Mouse (Mus musculus) forebrain, embryonic 10.5 days (tissue): ENCODE data around the gene Tnni2. TPM values are rescaled to one million over a fixed set of nuclear protein-coding genes. Genes with fewer than 3 reads are reported as not detected.
"Not testable (repeated sequence)": the region's sequence is repeated elsewhere in the genome, so short reads cannot be mapped to it uniquely, and the experiment has no call there.

Experiments used
- DNase-seq: peaks from one replicate; pipeline ENCODE4 v3.0.0-alpha.2; 2017; ENCODE audit warnings: low spot score; ENCODE audit errors: extremely low spot score
- H3K27ac ChIP-seq: fragments of 300-500 bp; sonication (generic); 2 replicates; pipeline ENCODE4 v1.5.1; 2016; ENCODE audit warnings: mild to moderate bottlenecking
- H3K27me3 ChIP-seq: fragments of 300-500 bp; sonication (generic); 2 replicates; pipeline ENCODE4 v1.6.1; 2016; ENCODE audit warnings: mild to moderate bottlenecking; ENCODE audit not compliant: poor library complexity, severe bottlenecking
- H3K36me3 ChIP-seq: fragments of 300-500 bp; sonication (generic); replicated peaks from 2 replicates; pipeline ENCODE4 v1.6.1; 2016; ENCODE audit warnings: mild to moderate bottlenecking, moderate library complexity
- H3K4me1 ChIP-seq: fragments of 300-500 bp; sonication (generic); 2 replicates; pipeline ENCODE4 v1.6.1; 2016
- H3K4me3 ChIP-seq: fragments of 300-500 bp; sonication (generic); 2 replicates; pipeline ENCODE4 v1.5.1; 2016; ENCODE audit warnings: mild to moderate bottlenecking, moderate library complexity
- H3K9me3 ChIP-seq: fragments of 300-500 bp; sonication (generic); 2 replicates; pipeline ENCODE4 v1.6.1; 2016; ENCODE audit warnings: mild to moderate bottlenecking, moderate library complexity
- WGBS: fragments of 180-500 bp; shearing (Covaris S2); methylation state at CpG from one replicate; pipeline ENCODE4 v1.1.7; 2016; 5-methylcytosine and 5-hydroxymethylcytosine counted together
- polyA plus RNA-seq: library from polyadenylated mRNA; unstranded; fragments of >200 nt; fragmentation: Nextera tagmentation; extraction: Ambion mirVana; gene quantifications from 2 replicates; pipeline ENCODE4 v1.2.1, GENCODE M21; 2016

Tnni2 gene
- polyA plus RNA-seq: 0.46 and 1.4 TPM in 2 replicates

DNA sequence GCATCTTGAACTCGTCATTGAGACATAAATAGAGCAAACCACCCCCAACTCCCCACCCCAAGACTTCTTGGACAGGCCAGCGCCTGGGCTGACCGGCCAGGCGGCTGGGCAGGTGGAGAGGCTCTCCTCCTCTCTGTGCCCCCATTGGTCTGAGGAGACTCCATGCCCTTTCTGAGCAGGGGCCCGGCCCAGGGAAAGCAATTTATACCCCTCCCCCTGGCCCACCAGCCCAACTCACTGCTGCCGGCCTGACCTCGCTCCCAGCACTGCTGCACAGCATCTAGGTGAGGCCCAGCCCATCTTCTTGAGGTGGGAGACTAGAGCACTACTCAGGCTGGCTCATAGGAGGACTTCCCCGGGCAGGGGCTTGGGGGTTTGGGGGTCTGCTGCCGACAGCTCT lies at the start of gene Tnni2:
TSS of gene Tnni2 (plus strand) at position 224 of the 400 bp plus-strand sequence.
- Histone ChIP-seq H3K4me1 (peaks cover 22% of the 10 kb centered on the region), H3K9me3 (no peaks in the 10 kb centered on the region), H3K27me3 (peaks cover 7% of the 10 kb centered on the region), H3K36me3 (no peaks in the 10 kb centered on the region), H3K4me3 (no peak within 1 kb of the TSS), H3K27ac (peak within 1 kb of the TSS; percentile 83)
- DNase-seq: no peak
- WGBS: 82% methylated on average over 9 of the region's 9 CpGs

DNA sequence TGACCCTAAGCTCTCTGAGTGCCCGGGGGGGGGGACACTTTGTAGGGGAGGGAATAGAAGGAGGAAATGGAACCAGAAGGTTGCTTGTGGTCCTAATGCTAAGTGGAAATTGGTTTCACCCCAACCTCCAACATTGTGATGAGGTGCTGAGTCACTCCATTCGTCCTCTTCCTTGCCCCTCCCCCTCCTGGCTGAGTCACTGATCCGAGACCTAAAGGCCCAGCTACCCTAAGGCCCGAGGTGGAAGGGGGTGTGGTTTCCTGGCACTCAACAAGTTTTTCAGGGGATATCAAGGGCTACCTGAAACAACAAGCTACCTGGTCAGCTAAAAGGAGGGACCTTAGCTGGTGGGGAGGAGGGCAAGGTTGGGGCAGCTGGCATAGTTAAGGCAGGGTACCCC lies 48.4 kb upstream of the Tnni2 start:
- no peak overlapping the region for H3K4me3 ChIP-seq
- H3K4me1 ChIP-seq: peaks cover 25% of the 10 kb centered on the region
- no peaks in the 10 kb centered on the region for H3K9me3 ChIP-seq
- H3K36me3 ChIP-seq: no peaks in the 10 kb centered on the region
- H3K27ac ChIP-seq: peak overlapping the region; percentile 40; the same call in 1 of the 2 replicates
- DNase-seq: no peak
- H3K27me3 ChIP-seq: peaks cover 33% of the 10 kb centered on the region
- WGBS: 31% methylated on average over 4 of the region's 4 CpGs

DNA sequence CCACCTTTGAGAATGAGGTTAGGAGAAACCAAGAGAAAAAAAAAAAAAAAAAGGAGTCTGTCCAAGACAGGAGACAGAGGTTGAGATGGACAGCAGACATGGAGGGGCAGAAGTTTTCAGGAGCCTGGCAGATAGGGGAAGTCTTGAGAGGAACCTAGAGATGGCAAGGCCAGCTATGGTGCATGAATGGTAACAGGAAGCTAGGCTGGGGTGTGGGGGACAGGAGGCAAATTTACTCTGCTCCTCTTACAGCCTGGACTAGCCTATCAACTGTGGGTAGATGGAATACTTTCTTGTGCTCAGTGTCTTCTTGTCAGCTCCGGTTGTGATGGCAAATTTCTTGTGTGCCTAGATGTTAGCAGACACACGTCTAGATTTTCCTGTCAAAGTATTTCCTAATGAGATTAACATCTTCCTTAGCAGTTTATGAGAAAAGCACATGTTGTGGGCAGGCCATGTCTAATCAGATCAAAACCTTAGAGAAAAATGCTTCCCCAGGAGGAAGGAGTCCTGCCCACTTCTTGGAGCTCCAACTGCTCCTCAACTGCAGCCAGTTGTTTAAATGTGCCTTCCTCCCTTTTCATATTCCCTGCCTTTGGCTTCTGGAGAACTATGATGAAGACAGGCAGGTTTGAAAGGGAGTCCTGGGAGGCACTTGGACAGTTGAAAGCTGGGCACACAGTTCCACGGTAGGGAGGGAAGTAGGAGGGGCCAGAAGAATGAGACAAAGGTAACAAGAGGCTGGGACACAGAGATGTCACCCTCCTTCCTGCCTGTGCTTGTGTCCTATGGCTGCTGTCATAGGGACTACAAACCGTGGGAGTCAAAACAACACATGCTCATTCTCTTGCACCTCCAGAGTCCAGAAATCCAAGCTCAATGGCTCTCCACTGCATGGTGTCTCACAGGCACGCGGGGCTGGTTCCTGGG lies 47.1 kb upstream of the Tnni2 start:
- H3K9me3 ChIP-seq: no peaks in the 10 kb centered on the region
- no peaks in the 10 kb centered on the region for H3K36me3 ChIP-seq
- peaks cover 46% of the 10 kb centered on the region for H3K27me3 ChIP-seq
- no peak overlapping the region for H3K4me3 ChIP-seq
- WGBS: 72% methylated on average over 6 of the region's 6 CpGs
- H3K4me1 ChIP-seq: peaks cover 26% of the 10 kb centered on the region
- no peak for DNase-seq
- H3K27ac ChIP-seq: no peak overlapping the region

DNA sequence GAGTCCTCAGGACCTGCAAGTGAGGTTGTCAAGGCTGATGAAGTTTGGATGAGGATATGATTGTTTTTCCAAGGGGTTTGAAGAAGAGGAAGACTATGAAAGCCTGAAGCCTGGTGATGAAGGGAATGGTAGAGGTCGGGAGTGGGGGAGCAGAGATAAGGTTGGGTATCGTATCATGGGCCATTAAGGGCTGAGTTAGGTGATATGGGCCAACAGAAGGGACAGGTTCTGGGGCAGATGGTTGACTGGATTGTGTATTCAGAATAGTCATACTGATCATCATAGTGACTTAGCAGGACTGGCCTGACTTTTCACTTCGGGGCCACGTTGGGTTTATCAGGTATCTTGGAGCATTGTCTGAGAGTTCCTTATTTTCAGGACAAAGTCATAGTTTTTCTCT lies 46.1 kb upstream of the Tnni2 start:
- H3K27ac ChIP-seq: no peak overlapping the region
- peaks cover 35% of the 10 kb centered on the region for H3K4me1 ChIP-seq
- H3K9me3 ChIP-seq: no peaks in the 10 kb centered on the region
- WGBS: 88% methylated on average over 4 of the region's 4 CpGs
- peaks cover 54% of the 10 kb centered on the region for H3K27me3 ChIP-seq
- no peaks in the 10 kb centered on the region for H3K36me3 ChIP-seq
- DNase-seq: no peak
- no peak overlapping the region for H3K4me3 ChIP-seq

DNA sequence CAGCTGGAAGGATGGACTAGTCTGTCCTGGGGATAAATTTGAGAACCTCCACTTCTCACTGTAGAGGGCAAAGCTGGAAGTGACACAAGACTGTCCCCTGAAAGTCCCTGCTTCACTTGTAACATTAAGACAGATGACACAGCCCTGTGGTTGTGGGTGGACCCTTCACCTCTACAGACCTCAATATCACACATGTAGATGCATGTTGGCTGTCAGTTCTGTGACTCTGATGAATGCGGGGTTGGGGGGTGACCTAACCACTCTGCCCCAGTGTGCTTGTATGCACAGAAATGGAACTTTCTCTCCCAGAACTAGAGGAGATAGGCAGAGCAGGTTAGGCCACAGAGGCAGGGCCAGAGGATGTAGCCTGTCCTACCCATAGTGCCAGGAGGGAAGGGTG lies 45.0 kb upstream of the Tnni2 start:
- Histone ChIP-seq H3K4me1 (peaks cover 44% of the 10 kb centered on the region), H3K9me3 (no peaks in the 10 kb centered on the region), H3K4me3 (no peak overlapping the region), H3K36me3 (no peaks in the 10 kb centered on the region), H3K27ac (0 out of 2 replicates have a peak overlapping the region, but pooled peaks have one; percentile 2), H3K27me3 (peaks cover 54% of the 10 kb centered on the region)
- WGBS: 100% methylated on average over 1 of the region's 1 CpGs
- no peak for DNase-seq

DNA sequence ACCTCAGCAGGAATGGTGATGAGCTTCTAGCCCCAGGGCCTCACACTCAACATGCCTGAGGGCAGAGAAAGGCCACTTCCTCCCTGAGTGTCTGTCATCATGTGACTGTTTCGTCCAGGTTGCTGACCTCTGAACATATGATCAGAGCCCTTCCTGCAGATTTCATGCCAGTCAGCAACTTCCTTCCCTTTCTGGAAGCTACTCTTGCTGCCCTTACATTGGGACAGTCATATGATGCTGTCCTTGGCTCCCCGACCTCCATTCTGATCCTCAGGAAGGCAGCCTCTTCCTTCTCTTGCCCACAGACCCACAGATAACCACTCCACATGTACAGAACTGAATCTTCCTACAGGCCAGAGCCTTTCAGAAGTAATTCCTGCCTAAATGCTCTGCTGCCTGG lies 43.6 kb upstream of the Tnni2 start:
- 72% methylated on average over 2 of the region's 2 CpGs for WGBS
- Histone ChIP-seq H3K9me3 (no peaks in the 10 kb centered on the region), H3K4me3 (no peak overlapping the region), H3K27ac (no peak overlapping the region), H3K27me3 (peaks cover 61% of the 10 kb centered on the region), H3K36me3 (no peaks in the 10 kb centered on the region), H3K4me1 (peaks cover 40% of the 10 kb centered on the region)
- DNase-seq: no peak

DNA sequence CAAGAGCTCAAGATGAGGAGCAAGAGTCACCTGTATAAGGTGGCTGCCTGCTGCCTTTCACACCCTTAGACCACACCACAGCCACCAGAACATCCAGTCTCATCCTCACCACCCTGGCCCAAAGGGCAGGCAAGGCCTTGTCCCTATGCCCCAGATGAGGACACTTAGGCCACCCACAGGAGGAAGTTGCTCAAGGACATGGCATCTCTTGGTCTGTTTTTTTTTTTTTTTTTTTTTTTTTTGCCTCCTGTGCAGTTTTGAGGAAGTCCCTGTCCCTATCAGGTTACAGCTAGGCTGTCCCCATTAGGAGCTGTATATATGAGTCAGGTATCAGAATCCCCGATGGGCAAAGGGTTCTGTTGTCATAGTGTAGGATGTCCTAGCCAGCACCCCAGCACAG lies 42.4 kb upstream of the Tnni2 start:
- no peak overlapping the region for H3K4me3 ChIP-seq
- H3K9me3 ChIP-seq: no peaks in the 10 kb centered on the region
- H3K27me3 ChIP-seq: peaks cover 63% of the 10 kb centered on the region
- 77% methylated on average over 1 of the region's 1 CpGs for WGBS
- no peak for DNase-seq
- no peaks in the 10 kb centered on the region for H3K36me3 ChIP-seq
- 0 out of 2 replicates have a peak overlapping the region, but pooled peaks have one; percentile 60 for H3K27ac ChIP-seq
- H3K4me1 ChIP-seq: peaks cover 33% of the 10 kb centered on the region

DNA sequence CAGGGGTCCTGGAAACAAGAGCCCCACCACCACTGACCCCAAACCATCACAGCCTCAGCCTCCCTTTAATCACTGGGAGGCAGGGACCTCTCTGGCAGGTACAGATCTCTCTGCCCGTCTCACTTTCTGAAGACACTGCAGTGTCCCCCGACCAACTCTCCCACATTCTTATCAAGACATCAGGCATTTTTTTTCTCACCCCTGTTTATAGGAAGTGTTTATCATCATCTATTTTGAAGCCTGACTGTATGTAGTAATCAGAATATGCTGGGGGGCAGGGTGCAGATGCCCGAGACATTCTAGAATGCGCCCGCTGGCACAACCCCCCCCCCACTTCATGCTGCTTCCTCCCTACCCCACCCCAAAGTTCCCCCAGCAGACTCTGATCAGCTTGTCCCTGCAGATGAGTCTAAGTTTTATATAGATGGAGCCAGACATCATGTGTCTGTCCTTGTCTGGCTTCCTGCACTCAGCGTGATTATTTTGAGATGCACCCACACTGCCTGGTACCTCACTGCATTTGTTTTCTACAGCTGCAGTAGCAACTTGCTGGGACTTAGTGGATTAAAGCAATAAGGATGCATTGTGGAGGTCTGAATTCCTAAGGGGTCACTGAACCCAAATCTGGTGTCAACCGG lies 41.4 kb upstream of the Tnni2 start:
- no peak for DNase-seq
- no peaks in the 10 kb centered on the region for H3K36me3 ChIP-seq
- H3K4me1 ChIP-seq: peaks cover 33% of the 10 kb centered on the region
- peaks cover 63% of the 10 kb centered on the region for H3K27me3 ChIP-seq
- no peaks in the 10 kb centered on the region for H3K9me3 ChIP-seq
- H3K4me3 ChIP-seq: no peak overlapping the region
- peak overlapping the region; percentile 60; the same call in 1 of the 2 replicates for H3K27ac ChIP-seq
- 58% methylated on average over 7 of the region's 7 CpGs for WGBS

DNA sequence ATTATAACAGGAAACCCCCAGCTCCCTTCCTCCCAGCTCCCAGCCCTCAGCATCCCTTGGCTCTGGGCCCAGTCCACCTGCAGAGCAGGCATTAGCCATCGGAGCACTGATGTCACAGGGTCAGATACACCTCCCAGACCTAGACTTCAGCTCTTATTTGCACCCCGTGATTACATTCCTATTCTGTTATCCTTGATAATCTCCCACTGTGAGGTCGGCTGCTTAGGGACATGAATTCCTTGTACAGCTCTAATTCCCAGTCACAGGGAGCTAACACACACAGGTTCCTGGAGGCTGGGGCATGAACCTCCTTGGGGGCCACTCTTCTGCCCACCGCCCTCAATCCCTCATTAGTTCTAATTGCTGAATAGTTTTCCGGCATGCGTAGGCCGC lies 40.9 kb upstream of the Tnni2 start:
- Histone ChIP-seq H3K9me3 (no peaks in the 10 kb centered on the region), H3K36me3 (no peaks in the 10 kb centered on the region), H3K27ac (peak overlapping the region; percentile 27; the same call in 1 of the 2 replicates), H3K4me3 (no peak overlapping the region), H3K4me1 (peaks cover 33% of the 10 kb centered on the region), H3K27me3 (peaks cover 60% of the 10 kb centered on the region)
- WGBS: 21% methylated on average over 7 of the region's 7 CpGs
- DNase-seq: peak; percentile 68

DNA sequence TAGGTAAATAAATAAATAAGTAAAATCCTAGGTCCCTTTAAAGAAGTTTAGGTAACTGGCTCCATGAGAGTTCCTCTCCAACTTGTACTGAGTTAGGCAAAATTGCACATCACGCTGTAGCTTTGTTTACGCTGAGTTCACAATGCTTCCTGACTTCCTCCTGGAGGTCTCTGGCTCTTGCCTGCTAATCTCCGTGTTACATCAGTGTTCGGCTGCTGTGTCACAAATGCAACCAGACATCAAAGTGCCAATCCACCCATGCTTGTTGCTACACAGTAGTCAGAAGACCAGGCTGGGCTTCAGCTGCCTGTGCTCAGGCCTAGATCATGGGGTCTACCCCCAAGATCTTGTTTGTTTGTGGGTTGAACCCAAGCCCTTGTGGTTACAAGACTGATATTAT lies 38.0 kb upstream of the Tnni2 start:
- no peaks in the 10 kb centered on the region for H3K36me3 ChIP-seq
- peaks cover 25% of the 10 kb centered on the region for H3K4me1 ChIP-seq
- H3K27me3 ChIP-seq: peaks cover 33% of the 10 kb centered on the region
- no peak overlapping the region for H3K4me3 ChIP-seq
- DNase-seq: no peak
- H3K9me3 ChIP-seq: no peaks in the 10 kb centered on the region
- 83% methylated on average over 4 of the region's 4 CpGs for WGBS
- no peak overlapping the region for H3K27ac ChIP-seq

DNA sequence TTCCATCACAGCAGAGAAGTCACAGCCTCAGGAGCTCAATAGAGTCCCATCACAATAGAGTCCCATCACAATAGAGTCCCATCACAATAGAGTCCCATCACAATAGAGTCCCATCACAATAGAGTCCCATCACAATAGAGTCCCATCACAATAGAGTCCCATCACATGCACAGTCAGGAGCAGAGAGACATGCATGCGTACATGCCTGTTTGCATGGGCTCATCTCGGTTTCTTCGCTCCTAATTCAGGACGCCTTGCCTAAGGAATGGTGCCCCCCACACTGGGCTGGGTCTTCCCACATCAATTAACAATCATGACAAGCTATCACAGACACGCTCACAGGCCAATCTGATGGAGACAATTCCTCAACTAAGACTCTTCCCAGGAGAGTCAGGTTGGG lies 36.5 kb upstream of the Tnni2 start:
- H3K36me3 ChIP-seq, DNase-seq, H3K27ac ChIP-seq, H3K9me3 ChIP-seq, H3K4me3 ChIP-seq: not testable (repeated sequence)
- Histone ChIP-seq H3K4me1 (peaks cover 17% of the 10 kb centered on the region), H3K27me3 (peaks cover 26% of the 10 kb centered on the region)
- 90% methylated on average over 5 of the region's 5 CpGs for WGBS

DNA sequence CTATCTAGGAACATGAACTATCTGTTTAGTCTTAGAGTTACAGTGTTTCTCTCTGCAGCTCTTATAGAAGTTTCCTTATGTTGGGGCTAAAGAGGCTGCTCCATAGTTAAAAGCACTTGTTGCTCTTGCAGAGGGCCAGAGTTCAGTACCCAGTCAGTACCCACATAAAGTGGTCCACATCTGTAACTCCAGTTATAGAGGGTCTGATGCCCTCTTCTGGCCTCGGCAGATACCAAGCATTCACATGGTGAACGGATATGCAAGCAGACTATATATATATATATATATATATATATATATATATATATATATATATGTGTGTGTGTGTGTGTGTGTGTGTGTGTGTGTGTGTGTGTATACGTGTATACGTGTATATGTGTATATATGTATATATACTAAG lies 33.7 kb upstream of the Tnni2 start:
- Histone ChIP-seq H3K4me1 (no peaks in the 10 kb centered on the region), H3K36me3 (no peaks in the 10 kb centered on the region), H3K9me3 (no peaks in the 10 kb centered on the region), H3K27ac (no peak overlapping the region), H3K4me3 (no peak overlapping the region), H3K27me3 (peaks cover 19% of the 10 kb centered on the region; the same call in 1 of the 2 replicates)
- 77% methylated on average over 4 of the region's 4 CpGs for WGBS
- no peak for DNase-seq

DNA sequence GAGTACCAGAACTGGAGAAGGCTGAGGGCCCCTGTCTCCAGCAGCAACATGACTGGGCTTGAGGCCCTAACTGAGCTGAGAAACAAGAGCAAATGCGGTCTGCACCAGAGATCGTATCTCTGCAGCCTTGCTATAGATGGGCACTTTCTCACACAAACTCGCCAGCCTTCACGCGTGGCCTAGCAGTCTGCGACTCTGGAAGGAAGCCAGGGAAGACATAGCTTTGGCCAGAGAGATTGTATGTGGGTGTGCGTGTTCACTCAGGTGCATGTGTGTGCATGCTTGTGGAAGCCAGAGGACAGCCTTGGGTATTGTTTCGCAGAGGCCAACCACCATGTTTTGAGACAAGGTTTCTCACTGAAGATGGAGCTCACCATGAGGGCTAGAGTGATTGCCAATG lies 32.9 kb upstream of the Tnni2 start:
- H3K4me3 ChIP-seq: no peak overlapping the region
- DNase-seq: no peak
- no peaks in the 10 kb centered on the region for H3K9me3 ChIP-seq
- no peak overlapping the region for H3K27ac ChIP-seq
- WGBS: 94% methylated on average over 8 of the region's 8 CpGs
- no peaks in the 10 kb centered on the region for H3K4me1 ChIP-seq
- H3K27me3 ChIP-seq: 0 out of 2 replicates have a peak, but pooled peaks cover 16% of the 10 kb centered on the region
- H3K36me3 ChIP-seq: no peaks in the 10 kb centered on the region
